Mouse (Mus musculus) intestine, embryonic 15.5 days (tissue): ENCODE results near the gene Pla2g2d. TPM values are rescaled to one million over a fixed set of nuclear protein-coding genes. Genes with fewer than 3 reads are reported as not detected.
A peak's percentile ranks its signal among the peaks of the same experiment; 100 is the strongest.
"Not testable (repeated sequence)": the region's sequence is repeated elsewhere in the genome, so short reads cannot be mapped to it uniquely, and the experiment has no call there.

Experiments
- ATAC-seq: fragments of 200-750 bp; cut with Nextera tagmentation; 2 replicates; pipeline ENCODE4 v1.8.0; 2017; ENCODE audit warnings: moderate TSS enrichment, moderate library complexity
- H3K27ac ChIP-seq: fragments of 300-500 bp; sonication (generic); 2 replicates; pipeline ENCODE4 v1.5.1; 2015; ENCODE audit warnings: mild to moderate bottlenecking, inconsistent platforms
- H3K27me3 ChIP-seq: fragments of 300-500 bp; sonication (generic); replicated peaks from 2 replicates; pipeline ENCODE4 v1.6.1; 2015; ENCODE audit warnings: inconsistent platforms
- H3K36me3 ChIP-seq: fragments of 300-500 bp; sonication (generic); 2 replicates; pipeline ENCODE4 v1.6.1; 2015; ENCODE audit warnings: inconsistent platforms
- H3K4me1 ChIP-seq: fragments of 300-500 bp; sonication (generic); replicated peaks from 2 replicates; pipeline ENCODE4 v1.6.1; 2015; ENCODE audit warnings: inconsistent platforms
- H3K4me2 ChIP-seq: fragments of 300-500 bp; sonication (generic); replicated peaks from 2 replicates; pipeline ENCODE4 v1.6.1; 2015; ENCODE audit warnings: mild to moderate bottlenecking, inconsistent platforms
- H3K4me3 ChIP-seq: fragments of 300-500 bp; sonication (generic); replicated peaks from 2 replicates; pipeline ENCODE4 v1.5.1; 2015; ENCODE audit warnings: inconsistent platforms
- H3K9ac ChIP-seq: fragments of 300-500 bp; sonication (generic); 2 replicates; pipeline ENCODE4 v1.6.1; 2015; ENCODE audit warnings: inconsistent platforms
- H3K9me3 ChIP-seq: fragments of 300-500 bp; sonication (generic); 2 replicates; pipeline ENCODE4 v1.6.1; 2016; ENCODE audit warnings: inconsistent platforms
- WGBS: fragments of 180-500 bp; shearing (Covaris S2); methylation state at CpG from one replicate; pipeline ENCODE4 v1.1.7; 2015; 5-methylcytosine and 5-hydroxymethylcytosine counted together
- polyA plus RNA-seq: library from polyadenylated mRNA; unstranded; fragments of >200 nt; fragmentation: Nextera tagmentation; extraction: Ambion mirVana; gene quantifications from 2 replicates; pipeline ENCODE4 v1.2.1, GENCODE M21; 2015

The Pla2g2d gene
- polyA plus RNA-seq, 1 experiment from 2014 or later, result 0.99 TPM

DNA sequence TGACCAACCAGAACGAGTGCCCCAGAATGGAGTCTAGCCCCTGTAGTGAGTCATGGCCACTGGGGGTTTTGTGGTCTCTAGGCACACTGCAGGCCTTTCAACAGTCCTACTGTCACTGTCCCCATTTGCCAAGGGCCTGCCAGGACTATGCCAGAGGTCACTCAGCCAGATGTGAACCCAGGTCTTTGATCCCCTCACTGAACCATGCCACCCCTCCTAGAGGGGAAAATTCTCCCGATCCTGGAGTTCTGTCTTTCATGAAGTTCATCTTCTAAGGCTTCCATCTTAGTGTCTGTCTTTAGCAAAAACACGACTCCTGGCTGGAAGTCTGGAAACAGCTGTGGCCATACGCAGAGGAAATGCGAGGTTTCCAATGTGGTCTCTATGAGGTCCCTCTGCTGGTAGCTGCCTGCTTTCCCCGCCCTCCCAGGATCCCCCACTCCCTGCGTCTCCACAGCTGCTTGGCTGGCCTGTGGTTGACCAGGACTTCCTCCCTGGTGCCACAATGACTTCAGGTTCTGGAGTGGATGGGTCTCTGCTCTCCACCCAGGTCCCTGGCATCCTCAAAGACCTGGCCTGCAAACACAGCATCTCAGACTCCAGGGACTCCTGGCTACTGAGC lies 31.5 kb downstream of the Pla2g2d start:
- Histone ChIP-seq H3K9me3 (no peaks in the 10 kb centered on the region), H3K27me3 (no peaks in the 10 kb centered on the region), H3K9ac (no peak overlapping the region), H3K27ac (no peak overlapping the region), H3K36me3 (no peaks in the 10 kb centered on the region), H3K4me3 (no peak overlapping the region), H3K4me1 (no peaks in the 10 kb centered on the region), H3K4me2 (no peak overlapping the region)
- ATAC-seq, result no peak
- WGBS, result 41% methylated on average over 7 of the region's 7 CpGs

DNA sequence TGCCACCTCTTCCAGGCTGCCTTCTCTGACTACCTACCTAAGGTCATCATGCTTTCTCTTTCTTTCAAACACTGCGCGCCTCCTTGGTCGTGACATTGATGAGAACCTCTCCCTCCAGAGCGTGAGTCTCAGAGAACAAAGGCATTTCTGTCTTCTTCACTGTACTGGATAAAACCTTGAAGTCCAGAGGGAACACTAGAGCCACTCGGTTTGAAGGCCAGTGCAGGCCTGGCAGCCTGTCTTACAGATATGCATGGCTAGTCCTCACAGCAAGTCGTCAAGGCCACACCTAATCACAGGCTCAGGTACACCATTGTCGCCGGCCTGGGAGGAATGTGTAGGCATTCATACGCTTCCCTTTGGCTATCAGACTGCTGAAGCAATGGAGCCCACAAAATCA lies 40.6 kb downstream of the Pla2g2d start:
- no peaks in the 10 kb centered on the region for H3K9me3 ChIP-seq
- no peaks in the 10 kb centered on the region for H3K27me3 ChIP-seq
- no peak for ATAC-seq
- H3K4me2 ChIP-seq, result no peak overlapping the region
- no peak overlapping the region for H3K27ac ChIP-seq
- no peak overlapping the region for H3K4me3 ChIP-seq
- no peaks in the 10 kb centered on the region for H3K36me3 ChIP-seq
- no peaks in the 10 kb centered on the region for H3K4me1 ChIP-seq
- no peak overlapping the region for H3K9ac ChIP-seq
- 76% methylated on average over 9 of the region's 9 CpGs for WGBS

DNA sequence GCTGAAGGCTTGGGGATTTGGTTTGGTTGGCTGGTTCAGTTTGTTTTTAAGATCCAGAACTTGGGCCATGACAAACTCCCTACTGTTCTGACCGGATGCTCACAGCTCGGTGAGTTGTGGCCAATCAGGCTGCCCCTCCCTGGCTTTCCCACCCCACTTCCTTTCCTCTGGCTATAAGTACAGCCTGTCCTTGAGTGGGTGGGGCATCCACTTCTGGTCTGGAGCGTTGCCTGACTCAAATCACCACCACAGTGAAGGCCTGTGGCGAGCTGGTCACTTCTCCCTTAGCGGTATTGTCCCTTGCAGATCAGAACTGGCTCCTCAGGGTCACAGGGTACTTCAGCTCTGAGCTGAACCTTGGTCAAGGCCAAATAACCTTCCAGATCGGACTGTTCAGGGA lies 42.2 kb downstream of the Pla2g2d start:
- H3K27me3 ChIP-seq, result no peaks in the 10 kb centered on the region
- H3K9me3 ChIP-seq, result no peaks in the 10 kb centered on the region
- ATAC-seq, result no peak; the same call in 1 of the 2 replicates
- no peak overlapping the region for H3K9ac ChIP-seq
- no peaks in the 10 kb centered on the region for H3K4me1 ChIP-seq
- H3K4me3 ChIP-seq, result no peak overlapping the region
- no peak overlapping the region for H3K27ac ChIP-seq
- H3K36me3 ChIP-seq, result no peaks in the 10 kb centered on the region
- WGBS, result 61% methylated on average over 6 of the region's 6 CpGs
- no peak overlapping the region for H3K4me2 ChIP-seq

DNA sequence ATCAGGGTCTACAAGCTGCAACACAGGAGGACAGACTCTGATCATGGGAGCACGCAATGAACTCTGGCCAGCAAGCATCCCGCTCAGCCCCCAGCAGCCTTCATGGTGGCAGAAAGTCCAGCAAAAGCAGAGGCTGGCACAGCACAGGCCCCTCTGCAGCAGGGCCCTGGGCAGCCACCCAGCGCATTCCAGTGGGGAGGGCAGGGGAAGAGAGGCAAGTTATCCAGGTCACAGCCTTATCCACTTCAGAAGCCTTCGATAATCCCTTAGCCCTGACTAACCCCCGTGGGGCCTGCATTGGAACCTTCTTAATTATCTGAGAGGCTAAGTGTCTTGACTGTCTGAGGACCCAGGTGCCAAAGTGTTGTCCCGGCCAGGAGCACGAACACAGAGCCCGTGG lies 43.6 kb downstream of the Pla2g2d start:
- Histone ChIP-seq H3K4me3 (no peak overlapping the region), H3K27ac (no peak overlapping the region), H3K4me2 (no peak overlapping the region), H3K9me3 (no peaks in the 10 kb centered on the region), H3K27me3 (no peaks in the 10 kb centered on the region), H3K4me1 (no peaks in the 10 kb centered on the region), H3K36me3 (no peaks in the 10 kb centered on the region), H3K9ac (no peak overlapping the region)
- WGBS, result 49% methylated on average over 8 of the region's 8 CpGs
- ATAC-seq, result no peak

DNA sequence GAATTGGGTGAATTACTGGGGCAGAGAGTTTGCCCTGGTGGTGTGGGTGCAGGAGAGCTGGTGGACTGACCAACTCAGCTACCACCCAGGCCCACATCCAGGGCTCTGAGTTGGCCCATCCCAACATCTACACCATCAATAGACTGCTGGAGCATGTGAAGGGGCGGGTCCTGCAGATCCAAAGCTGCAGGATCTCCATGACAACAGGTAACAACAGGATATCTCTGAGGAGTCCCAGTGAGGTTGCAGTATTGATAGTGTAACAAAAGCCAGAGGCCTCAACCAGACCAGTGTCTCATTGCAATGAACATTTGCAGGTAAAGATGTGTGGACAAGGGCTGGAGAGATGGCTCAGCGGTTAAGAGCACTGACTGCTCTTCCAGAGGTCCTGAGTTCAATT lies 45.5 kb downstream of the Pla2g2d start:
- no peak overlapping the region for H3K4me3 ChIP-seq
- H3K27me3 ChIP-seq, result no peaks in the 10 kb centered on the region
- H3K9me3 ChIP-seq, result no peaks in the 10 kb centered on the region
- H3K36me3 ChIP-seq, result no peaks in the 10 kb centered on the region
- no peak overlapping the region for H3K4me2 ChIP-seq
- H3K27ac ChIP-seq, result no peak overlapping the region
- H3K9ac ChIP-seq, result no peak overlapping the region
- WGBS, result 96% methylated on average over 2 of the region's 2 CpGs
- ATAC-seq, result no peak
- 0 out of 2 replicates have a peak, but pooled peaks cover 4% of the 10 kb centered on the region for H3K4me1 ChIP-seq

DNA sequence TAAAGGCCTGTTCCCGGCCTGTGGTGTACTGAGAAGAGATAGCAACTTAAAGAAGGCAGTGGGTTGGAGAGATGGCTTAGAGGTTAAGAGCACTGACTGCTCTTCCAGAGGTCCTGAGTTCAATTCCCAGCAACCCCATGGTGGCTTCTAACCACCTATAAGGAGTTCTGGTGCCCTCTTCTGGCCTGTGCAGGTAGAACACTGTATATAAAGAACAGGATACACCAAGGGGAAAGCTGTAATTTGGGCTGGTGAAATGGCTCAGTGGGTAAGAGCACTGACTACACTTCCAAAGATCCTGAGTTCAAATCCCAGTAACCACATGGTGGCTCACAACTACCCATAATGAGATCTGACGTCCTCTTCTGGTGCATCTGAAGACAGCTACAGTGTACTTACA lies 48.6 kb downstream of the Pla2g2d start:
- not testable (repeated sequence) for H3K9ac ChIP-seq, H3K27me3 ChIP-seq, H3K4me1 ChIP-seq, H3K36me3 ChIP-seq, H3K4me3 ChIP-seq, H3K9me3 ChIP-seq, H3K4me2 ChIP-seq, ATAC-seq, H3K27ac ChIP-seq
- 84% methylated on average over 2 of the region's 2 CpGs for WGBS

DNA sequence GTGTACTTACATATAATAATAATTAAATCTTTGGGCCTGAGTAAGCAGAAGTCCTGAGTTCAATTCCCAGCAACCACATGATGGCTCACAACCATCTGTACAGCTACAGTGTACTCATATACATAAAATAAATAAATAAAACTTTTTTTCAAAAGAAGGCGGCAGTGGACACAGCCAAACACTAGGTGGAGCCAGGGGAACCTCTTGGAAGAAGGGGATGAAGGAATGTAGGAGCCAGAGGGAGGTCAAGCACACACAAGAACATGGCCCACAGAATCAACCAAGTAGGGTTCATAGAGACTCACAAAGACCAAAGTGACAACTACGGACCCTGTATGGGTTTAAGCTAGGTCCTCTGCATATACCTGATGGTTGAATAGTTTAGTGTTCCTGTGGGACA lies 49.1 kb downstream of the Pla2g2d start:
- Histone ChIP-seq H3K4me1 (0 out of 2 replicates have a peak, but pooled peaks cover 5% of the 10 kb centered on the region), H3K9ac (no peak overlapping the region), H3K27me3 (no peaks in the 10 kb centered on the region), H3K4me2 (no peak overlapping the region), H3K9me3 (no peaks in the 10 kb centered on the region), H3K4me3 (no peak overlapping the region), H3K36me3 (no peaks in the 10 kb centered on the region), H3K27ac (no peak overlapping the region)
- ATAC-seq, result no peak
- 88% methylated on average over 2 of the region's 2 CpGs for WGBS

DNA sequence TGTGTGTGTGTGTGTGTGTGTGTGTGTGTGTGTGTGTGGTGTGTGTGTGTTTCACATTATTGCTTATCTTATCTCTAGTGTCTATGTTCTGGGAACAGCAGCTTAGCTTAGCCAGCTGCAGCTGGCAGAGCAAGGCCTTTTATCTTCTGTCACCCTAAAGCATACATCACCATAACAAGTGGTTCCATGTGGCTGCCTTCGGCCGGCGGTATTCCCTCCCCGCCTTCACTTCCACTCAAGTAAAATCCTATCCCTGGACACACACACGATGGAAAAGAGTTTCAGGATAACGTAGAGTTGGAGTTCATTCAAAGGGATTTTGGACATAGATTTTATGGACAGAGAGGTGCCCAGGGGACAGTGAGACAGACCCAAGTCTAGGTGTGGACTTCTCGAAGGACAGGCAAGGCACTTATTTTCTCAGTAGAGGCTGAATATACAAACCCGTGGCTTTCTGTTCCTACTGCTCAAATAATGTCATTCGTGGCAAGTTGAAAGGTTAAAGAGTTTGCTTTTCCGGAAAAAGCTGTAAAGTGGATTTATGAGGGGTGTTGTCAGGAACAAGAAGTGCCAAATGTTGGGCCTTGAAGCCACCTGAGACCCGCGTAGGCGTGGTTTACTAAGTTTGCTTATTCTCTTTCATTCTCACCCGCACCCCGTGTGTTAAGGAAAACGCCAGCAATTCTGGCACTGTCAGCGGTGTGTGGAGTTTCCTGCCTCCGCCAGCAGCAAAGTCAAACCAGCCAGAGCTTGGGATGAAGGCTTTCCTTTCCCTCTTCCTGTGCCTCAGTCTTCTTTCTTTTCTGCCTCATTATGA lies 50.4 kb downstream of the Pla2g2d start:
- no peaks in the 10 kb centered on the region for H3K36me3 ChIP-seq
- no peaks in the 10 kb centered on the region for H3K9me3 ChIP-seq
- no peaks in the 10 kb centered on the region for H3K27me3 ChIP-seq
- ATAC-seq, result peak; percentile 76
- H3K4me1 ChIP-seq, result 0 out of 2 replicates have a peak, but pooled peaks cover 13% of the 10 kb centered on the region
- peak overlapping the region; percentile 27; the same call in 1 of the 2 replicates for H3K4me2 ChIP-seq
- H3K9ac ChIP-seq, result no peak overlapping the region
- H3K27ac ChIP-seq, result 0 out of 2 replicates have a peak overlapping the region, but pooled peaks have one; percentile 27
- H3K4me3 ChIP-seq, result no peak overlapping the region
- WGBS, result 13% methylated on average over 18 of the region's 18 CpGs

DNA sequence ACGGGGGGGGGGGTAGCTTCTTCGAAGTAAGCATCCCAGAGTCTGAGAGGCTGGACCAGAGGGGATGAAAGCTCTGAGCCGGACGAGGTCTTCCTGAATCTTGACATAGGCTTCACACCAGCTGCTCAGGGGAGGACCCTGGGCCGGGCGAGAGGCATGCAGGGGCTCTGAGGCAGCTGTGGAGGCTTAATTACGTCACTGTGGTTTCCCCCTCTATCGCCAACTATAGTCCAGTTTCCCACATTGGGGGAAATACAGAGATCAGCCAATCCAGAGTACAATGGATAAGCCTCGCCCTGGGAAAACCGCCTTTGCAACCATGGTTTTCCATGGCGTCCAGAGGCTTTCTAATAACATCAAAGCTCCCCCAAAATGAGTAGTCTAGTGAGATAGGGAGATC lies 51.6 kb downstream of the Pla2g2d start:
- H3K27ac ChIP-seq, result no peak overlapping the region
- no peaks in the 10 kb centered on the region for H3K36me3 ChIP-seq
- ATAC-seq, result no peak
- 0 out of 2 replicates have a peak, but pooled peaks cover 13% of the 10 kb centered on the region for H3K4me1 ChIP-seq
- no peak overlapping the region for H3K4me2 ChIP-seq
- no peak overlapping the region for H3K4me3 ChIP-seq
- H3K27me3 ChIP-seq, result no peaks in the 10 kb centered on the region
- no peaks in the 10 kb centered on the region for H3K9me3 ChIP-seq
- no peak overlapping the region for H3K9ac ChIP-seq
- 68% methylated on average over 11 of the region's 11 CpGs for WGBS

Other genes with a start within 250 kb of the Pla2g2d start
- 0.19 and 0.28 TPM in 2 replicates for gene Vwa5b1, start 139.9 kb upstream of the Pla2g2d start, polyA plus RNA-seq
- 0.23 and 0.25 TPM in 2 replicates for gene Pla2g2c, start 50.9 kb upstream of the Pla2g2d start, polyA plus RNA-seq
- gene Ubxn10, start 38.6 kb upstream of the Pla2g2d start, polyA plus RNA-seq, result 1.3 and 1.7 TPM in 2 replicates
- 1.5 and 2.6 TPM in 2 replicates for gene Pla2g2f, start 18.1 kb upstream of the Pla2g2d start, polyA plus RNA-seq
- gene Pla2g5, start 87.7 kb downstream of the Pla2g2d start, polyA plus RNA-seq, result 0.15 and 0.29 TPM in 2 replicates
- gene Gm13030, start 98.2 kb downstream of the Pla2g2d start, polyA plus RNA-seq, result not detected in 2 replicates
- not detected in 2 replicates for gene Pla2g2e, start 102.2 kb downstream of the Pla2g2d start, polyA plus RNA-seq
- 4.5 and 6.2 TPM in 2 replicates for gene Otud3, start 138.2 kb downstream of the Pla2g2d start, polyA plus RNA-seq
- gene Rnf186, start 191.4 kb downstream of the Pla2g2d start, polyA plus RNA-seq, result 79.5 and 98.0 TPM in 2 replicates
- gene Tmco4, start 197.2 kb downstream of the Pla2g2d start, polyA plus RNA-seq, result 14.1 and 14.3 TPM in 2 replicates